Mouse (Mus musculus): ENCODE data around the gene Egfr.

DNA sequence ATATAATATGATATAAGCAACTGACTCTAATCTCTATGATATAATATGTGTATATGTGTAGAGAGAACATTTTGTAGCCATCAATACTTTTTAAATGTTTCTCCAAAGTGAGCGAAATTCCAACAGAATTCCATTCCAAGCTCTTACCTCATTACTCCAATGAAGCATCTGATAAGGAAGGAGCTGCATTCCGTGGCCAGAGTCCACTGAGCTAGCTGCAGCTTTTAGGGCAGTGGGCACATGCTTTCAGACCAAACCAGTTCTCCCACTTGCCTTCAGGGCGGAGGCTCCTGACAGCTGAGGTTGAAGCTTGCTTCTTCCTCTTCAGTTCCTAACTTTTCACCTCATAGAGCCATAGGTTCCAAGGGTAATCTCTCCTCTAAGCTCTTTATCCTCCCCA lies 12.8 kb upstream of the Egfr start:
- TF ChIP-seq CTCF (IDR thresholded peaks at IDR 0.05; ENCODE audit: insufficient read depth, low read depth, low read length) (no peak), POLR2A (IDR thresholded peaks at IDR 0.05; ENCODE audit: insufficient read depth, low read depth, low read length) (no peak)

All from olfactory bulb, adult 2 months (tissue).